Mouse (Mus musculus): ENCODE measurements around the gene Cldn15. TPM values are rescaled to one million over a fixed set of nuclear protein-coding genes. Genes with fewer than 3 reads are reported as not detected.

Cldn15 gene
- total RNA-seq, 2 experiments from 2014 or later = 2.1 to 2.3 TPM

DNA sequence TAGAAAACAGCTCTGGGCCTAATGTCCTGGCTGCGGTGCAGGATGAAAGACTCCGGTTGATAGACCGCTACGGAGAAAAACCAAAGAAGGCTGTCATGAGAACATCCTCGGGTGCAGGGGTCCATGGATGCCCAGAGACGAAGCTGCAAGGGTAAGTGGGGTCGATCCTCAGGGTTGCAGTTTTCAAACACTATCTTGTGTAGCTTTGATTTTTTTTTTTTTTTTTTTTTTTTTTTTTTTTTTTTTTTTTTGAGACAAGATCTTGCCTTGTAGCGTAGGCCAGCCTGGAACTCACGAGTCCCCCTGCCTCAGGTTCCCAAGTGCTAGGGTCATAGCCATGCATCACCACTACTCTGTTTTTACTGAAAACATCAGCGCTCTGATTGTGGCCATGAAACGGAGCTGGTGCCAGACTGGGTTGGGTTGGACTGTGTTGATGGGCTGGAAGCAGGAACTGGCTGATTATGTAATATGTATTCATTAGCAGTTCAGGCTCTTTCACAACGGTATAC, 12.9 kb upstream of the Cldn15 start:
- peak overlapping the region; percentile 82 for H3K4me3 ChIP-seq
- intact Hi-C loops (cut with DNase I) = no loop called here
- H3K27ac ChIP-seq = peak overlapping the region; percentile 89
- TF ChIP-seq CTCF (IDR thresholded peaks at IDR 0.05) = no peak
- peak; percentile 57 for DNase-seq

- no peak overlapping the region for H3K27ac ChIP-seq
- no peak for DNase-seq
- intact Hi-C loops (cut with DNase I) = no loop called here
- no peak for TF ChIP-seq CTCF (IDR thresholded peaks at IDR 0.05)
- no peak overlapping the region for H3K4me3 ChIP-seq
These were observed 10.8 kb upstream of the Cldn15 start for GRCm38 (mm10) chr5:136955622-136956021.

GRCm38 (mm10) chr5:136957250-136957649, 9.2 kb upstream of the Cldn15 start:
- intact Hi-C loops (cut with DNase I) = no loop called here
- Histone ChIP-seq H3K27ac (no peak overlapping the region), H3K4me3 (no peak overlapping the region)
- TF ChIP-seq CTCF (IDR thresholded peaks at IDR 0.05) = no peak
- DNase-seq = no peak

DNA sequence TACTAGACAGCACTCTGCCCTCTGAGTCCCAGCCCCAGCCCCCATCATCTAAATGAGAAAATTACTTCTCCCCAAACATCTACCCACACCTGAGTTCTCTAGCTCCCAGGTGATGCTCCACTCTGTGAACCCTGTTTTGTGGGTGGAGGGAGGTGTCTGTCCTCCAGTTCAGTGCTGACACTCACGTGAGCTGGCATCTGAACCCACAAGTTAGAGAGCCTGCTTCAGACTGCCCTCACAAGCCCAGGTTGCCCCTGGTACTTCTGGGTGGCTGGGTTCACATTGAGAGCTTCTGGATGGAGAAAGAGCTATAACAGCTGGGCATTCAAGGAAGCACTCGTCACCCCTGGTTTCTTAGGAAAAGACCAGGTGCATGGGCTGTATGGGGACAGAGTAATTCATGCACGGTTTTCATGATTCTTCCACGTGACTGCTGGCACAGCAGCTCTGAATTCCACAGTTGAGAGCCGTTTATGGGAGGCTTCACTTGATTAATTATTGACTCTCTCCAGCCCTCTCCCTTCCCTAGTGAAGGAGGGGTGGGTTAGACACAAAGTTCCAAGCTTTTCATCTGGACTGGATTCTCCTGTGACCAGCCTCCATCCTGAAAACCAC, 7.3 kb upstream of the Cldn15 start:
- no peak for DNase-seq
- TF ChIP-seq CTCF (IDR thresholded peaks at IDR 0.05) = no peak
- intact Hi-C loops (cut with DNase I) = no loop called here
- H3K4me3 ChIP-seq = no peak overlapping the region
- H3K27ac ChIP-seq = peak overlapping the region; percentile 24; the same call in 1 of the 2 replicates

GRCm38 (mm10) chr5:136960053-136960452, 6.4 kb upstream of the Cldn15 start:
- intact Hi-C loops (cut with DNase I) = no loop called here

GRCm38 (mm10) chr5:136961334-136961982, 5.0 kb upstream of the Cldn15 start:
- DNase-seq = no peak
- Histone ChIP-seq H3K27ac (peak overlapping the region; percentile 98), H3K4me3 (peak overlapping the region; percentile 95)
- intact Hi-C loops (cut with DNase I) = no loop called here
- no peak for TF ChIP-seq CTCF (IDR thresholded peaks at IDR 0.05)

More at GRCm38 (mm10) chr5:136960053-136960452, 6.4 kb upstream of the Cldn15 start:
- peak overlapping the region; percentile 29; the same call in 1 of the 2 replicates for H3K27ac ChIP-seq
- no peak for TF ChIP-seq CTCF (IDR thresholded peaks at IDR 0.05)
- DNase-seq = peak; percentile 49
- no peak overlapping the region for H3K4me3 ChIP-seq

DNA sequence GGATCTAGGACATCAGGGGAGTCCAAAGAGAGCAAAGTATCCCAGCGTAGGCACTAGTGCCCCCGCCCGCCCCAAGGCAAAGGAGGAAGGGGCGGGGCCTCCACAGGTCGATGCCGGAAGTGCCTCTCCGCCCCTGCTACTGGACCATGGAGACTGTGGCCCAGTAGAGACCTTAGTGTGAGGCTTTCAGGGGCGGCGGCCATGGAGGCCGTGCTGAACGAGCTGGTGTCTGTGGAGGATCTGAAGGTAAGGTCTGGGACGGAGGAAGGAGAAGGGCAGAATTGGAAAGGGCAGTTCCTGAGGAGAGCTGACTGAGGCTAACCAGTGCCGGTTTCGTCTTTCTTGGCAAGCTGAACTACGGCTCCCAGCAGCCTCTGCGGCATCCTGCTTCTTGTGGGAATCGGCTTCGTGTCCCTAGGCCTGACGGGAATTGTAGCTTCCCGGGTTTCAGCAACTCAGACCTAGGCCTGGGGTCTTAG, 4.4 kb upstream of the Cldn15 start:
- peak; percentile 93 for DNase-seq

GRCm38 (mm10) chr5:136962501-136962900, 3.9 kb upstream of the Cldn15 start:
- intact Hi-C loops (cut with DNase I) = no loop called here
- H3K27ac ChIP-seq = peak overlapping the region; percentile 98
- no peak; the same call in 1 of the 2 replicates for TF ChIP-seq CTCF (IDR thresholded peaks at IDR 0.05)
- peak overlapping the region; percentile 95 for H3K4me3 ChIP-seq
- DNase-seq = peak; percentile 89

More for the DNA sequence above, 4.4 kb upstream of the Cldn15 start:
- intact Hi-C loops (cut with DNase I) = no loop called here
- no peak for TF ChIP-seq CTCF (IDR thresholded peaks at IDR 0.05)
- Histone ChIP-seq H3K27ac (peak overlapping the region; percentile 98), H3K4me3 (peak overlapping the region; percentile 95)

DNA sequence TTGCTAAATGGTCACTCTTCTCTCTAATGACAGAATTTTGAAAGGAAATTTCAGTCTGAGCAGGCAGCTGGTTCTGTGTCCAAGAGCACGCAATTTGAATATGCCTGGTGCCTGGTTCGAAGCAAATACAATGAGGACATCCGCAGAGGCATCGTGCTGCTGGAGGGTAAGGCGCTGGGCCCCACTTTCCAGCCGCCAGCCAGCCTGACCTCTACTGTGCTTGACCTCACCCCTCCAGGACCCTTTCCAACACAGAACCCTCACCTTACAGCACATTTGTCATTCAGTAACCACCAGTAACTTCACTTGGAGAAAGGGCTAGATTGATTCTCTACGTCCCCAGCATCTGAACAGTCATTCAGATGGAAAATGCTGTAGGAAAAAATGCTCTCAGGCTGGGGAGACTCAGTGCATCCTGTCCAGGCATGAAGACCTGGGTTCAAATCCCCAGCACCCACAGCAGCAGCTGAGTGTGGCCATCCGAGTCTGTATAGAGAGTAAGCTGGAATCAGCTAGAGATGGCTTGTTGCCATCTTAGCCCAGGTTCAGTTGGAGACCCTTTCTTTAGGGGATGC, 3.4 kb upstream of the Cldn15 start:
- Histone ChIP-seq H3K4me3 (peak overlapping the region; percentile 95), H3K27ac (peak overlapping the region; percentile 98)
- no peak for TF ChIP-seq CTCF (IDR thresholded peaks at IDR 0.05)
- intact Hi-C loops (cut with DNase I) = no loop called here
- peak; percentile 32 for DNase-seq

- no peak for TF ChIP-seq CTCF (IDR thresholded peaks at IDR 0.05)
- intact Hi-C loops (cut with DNase I) = no loop called here
These were observed 1.2 kb upstream of the Cldn15 start for GRCm38 (mm10) chr5:136965210-136965609.

GRCm38 (mm10) chr5:136965686-136966085, 730 bp upstream of the Cldn15 start:
- TF ChIP-seq CTCF (IDR thresholded peaks at IDR 0.05) = no peak
- peak overlapping the region; percentile 36 for H3K4me3 ChIP-seq

More at GRCm38 (mm10) chr5:136965210-136965609, 1.2 kb upstream of the Cldn15 start:
- Histone ChIP-seq H3K4me3 (no peak overlapping the region), H3K27ac (peak overlapping the region; percentile 86)
- no peak for DNase-seq

GRCm38 (mm10) chr5:136966861-136967455, 542 bp downstream of the Cldn15 start:
- Histone ChIP-seq H3K4me3 (peak overlapping the region; percentile 63), H3K27ac (peak overlapping the region; percentile 86)
- no peak for DNase-seq
- intact Hi-C loops (cut with DNase I) = no loop called here
- TF ChIP-seq CTCF (IDR thresholded peaks at IDR 0.05) = no peak

More at GRCm38 (mm10) chr5:136965686-136966085, 730 bp upstream of the Cldn15 start:
- H3K27ac ChIP-seq = peak overlapping the region; percentile 86
- intact Hi-C loops (cut with DNase I) = no loop called here
- no peak for DNase-seq

Measured in gastrocnemius, adult 2 months (tissue).